Mouse (Mus musculus): ENCODE data around the gene Tmem104. TPM values are rescaled to one million over a fixed set of nuclear protein-coding genes. Genes with fewer than 3 reads are reported as not detected.

Gene Tmem104
- total RNA-seq, 4 experiments from 2014 or later, result 4.3 to 7.2 (median 6.3) TPM

Small RNAs within 50 kb of the gene (microRNA-seq; reads per million reads assigned to microRNA genes)
- gene Gm25837, result not detected

Other genes starting within 250 kb of the Tmem104 start
- gene Cd300c, start 218.3 kb upstream of the Tmem104 start, total RNA-seq (2022), result not detected
- under 1 TPM; 0.10 to 0.34 (median 0.21) TPM for gene Cd300ld, start 197.6 kb upstream of the Tmem104 start, total RNA-seq (2022)
- under 1 TPM in 1 of 4 experiments, not detected in 3; 0.27 TPM for gene Cd300c2, start 185.6 kb upstream of the Tmem104 start, total RNA-seq (2022)
- not detected for gene Cd300ld2, start 171.3 kb upstream of the Tmem104 start, total RNA-seq (2022)
- under 1 TPM in 1 of 4 experiments, not detected in 3; 0.74 TPM for gene Cd300ld4, start 160.5 kb upstream of the Tmem104 start, total RNA-seq (2022)
- 1 to 10 TPM in 1 of 4 experiments, under 1 TPM in 2, not detected in 1; 0.29 to 2.7 (median 0.77) TPM for gene Cd300ld5, start 149.7 kb upstream of the Tmem104 start, total RNA-seq (2022)
- 1 to 10 TPM in 2 of 4 experiments, under 1 TPM in 2; 0.29 to 2.9 (median 1.2) TPM for gene Cd300ld3, start 139.1 kb upstream of the Tmem104 start, total RNA-seq (2022)
- gene Cd300e, start 125.3 kb upstream of the Tmem104 start, total RNA-seq (2022), result under 1 TPM in 1 of 4 experiments, not detected in 3; 0.13 TPM
- gene Rab37, start 96.1 kb upstream of the Tmem104 start, total RNA-seq (2022), result under 1 TPM in 2 of 4 experiments, not detected in 2; 0.13 to 0.15 TPM
- under 1 TPM in 1 of 4 experiments, not detected in 3; 0.07 TPM for gene Cd300lf, start 53.5 kb upstream of the Tmem104 start, total RNA-seq (2022)
- gene Slc9a3r1, start 24.1 kb upstream of the Tmem104 start, total RNA-seq (2022), result 1 to 10 TPM; 1.3 to 2.0 (median 1.5) TPM
- 10 to 100 TPM; 13.3 to 16.6 (median 15.8) TPM for gene Nat9, start 372 bp downstream of the Tmem104 start, total RNA-seq (2022)
- under 1 TPM; 0.05 to 0.16 (median 0.14) TPM for gene Grin2c, start 79.8 kb downstream of the Tmem104 start, total RNA-seq (2022)
- 1 to 10 TPM; 2.4 to 4.1 (median 2.7) TPM for gene Fdxr, start 89.6 kb downstream of the Tmem104 start, total RNA-seq (2022)
- gene Fads6, start 110.2 kb downstream of the Tmem104 start, total RNA-seq (2022), result 1 to 10 TPM; 2.7 to 5.7 (median 4.6) TPM
- gene Otop2, start 119.7 kb downstream of the Tmem104 start, total RNA-seq (2022), result not detected
- under 1 TPM; 0.15 to 0.34 (median 0.24) TPM for gene Ush1g, start 134.6 kb downstream of the Tmem104 start, total RNA-seq (2022)
- not detected for gene Otop3, start 147.2 kb downstream of the Tmem104 start, total RNA-seq (2022)
- gene Hid1, start 180.3 kb downstream of the Tmem104 start, total RNA-seq (2022), result 1 to 10 TPM in 2 of 4 experiments, under 1 TPM in 2; 0.68 to 2.7 (median 1.2) TPM
- 1 to 10 TPM in 3 of 4 experiments, under 1 TPM in 1; 0.77 to 1.6 (median 1.1) TPM for gene Cdr2l, start 194.4 kb downstream of the Tmem104 start, total RNA-seq (2022)
- gene Mrpl58, start 216.3 kb downstream of the Tmem104 start, total RNA-seq (2022), result 10 to 100 TPM; 79.1 to 92.9 (median 87.4) TPM
- gene Atp5h, start 232.5 kb downstream of the Tmem104 start, total RNA-seq (2022), result 100 to 1,000 TPM; 638 to 797 (median 746) TPM
- 10 to 100 TPM; 15.0 to 18.5 (median 16.4) TPM for gene Kctd2, start 232.6 kb downstream of the Tmem104 start, total RNA-seq (2022)

All from gastrocnemius, adult 8-10 months (tissue).